Mouse (Mus musculus): ENCODE data around the gene Lmtk2.
A peak's percentile ranks its signal among the peaks of the same experiment; 100 is the strongest.

Lmtk2 gene

GRCm38 (mm10) chr5:144178216-144178615, 78.0 kb downstream of the Lmtk2 start:
- no peak for DNase-seq (ENCODE audit: low spot score)

GRCm38 (mm10) chr5:144181249-144181648, 81.0 kb downstream of the Lmtk2 start:
- no peak for DNase-seq (ENCODE audit: low spot score)

- no peak for DNase-seq (ENCODE audit: low spot score)
Measured at GRCm38 (mm10) chr5:144182542-144183247, 82.5 kb downstream of the Lmtk2 start.

- DNase-seq (ENCODE audit: low spot score), result no peak
Measured at GRCm38 (mm10) chr5:144183248-144183559, 83.0 kb downstream of the Lmtk2 start.

- no peak for DNase-seq (ENCODE audit: low spot score)
Measured at GRCm38 (mm10) chr5:144183647-144184335, 83.6 kb downstream of the Lmtk2 start.

GRCm38 (mm10) chr5:144184350-144185045, 84.3 kb downstream of the Lmtk2 start:
- no peak for DNase-seq (ENCODE audit: low spot score)

GRCm38 (mm10) chr5:144188422-144188821, 88.2 kb downstream of the Lmtk2 start:
- no peak for DNase-seq (ENCODE audit: low spot score)

- DNase-seq (ENCODE audit: low spot score), result no peak
Measured at GRCm38 (mm10) chr5:144189327-144189726, 89.1 kb downstream of the Lmtk2 start.

GRCm38 (mm10) chr5:144189950-144190583, 89.8 kb downstream of the Lmtk2 start, which contains the start of gene Bhlha15:
Gene Bhlha15, plus strand, starts transcription at chr5:144190286.
- DNase-seq (ENCODE audit: low spot score), result peak; percentile 53

- DNase-seq (ENCODE audit: low spot score), result no peak
Measured at GRCm38 (mm10) chr5:144191026-144191425, 90.8 kb downstream of the Lmtk2 start.

GRCm38 (mm10) chr5:144192673-144193072, 92.4 kb downstream of the Lmtk2 start:
- no peak for DNase-seq (ENCODE audit: low spot score)

- no peak for DNase-seq (ENCODE audit: low spot score)
Measured at GRCm38 (mm10) chr5:144194416-144194815, 94.2 kb downstream of the Lmtk2 start.

GRCm38 (mm10) chr5:144195567-144195966, 95.3 kb downstream of the Lmtk2 start:
- no peak for DNase-seq (ENCODE audit: low spot score)

GRCm38 (mm10) chr5:144200616-144201015, 100.4 kb downstream of the Lmtk2 start:
- no peak for DNase-seq (ENCODE audit: low spot score)

- no peak for DNase-seq (ENCODE audit: low spot score)
Measured at GRCm38 (mm10) chr5:144202430-144202829, 102.2 kb downstream of the Lmtk2 start.

GRCm38 (mm10) chr5:144203398-144203959, 103.2 kb downstream of the Lmtk2 start:
- no peak for DNase-seq (ENCODE audit: low spot score)

GRCm38 (mm10) chr5:144204303-144204702, 104.1 kb downstream of the Lmtk2 start:
- DNase-seq (ENCODE audit: low spot score), result no peak

GRCm38 (mm10) chr5:144204911-144205310, 104.7 kb downstream of the Lmtk2 start:
- DNase-seq (ENCODE audit: low spot score), result no peak

- DNase-seq (ENCODE audit: low spot score), result no peak
Measured at GRCm38 (mm10) chr5:144206069-144206468, 105.8 kb downstream of the Lmtk2 start.

- peak; percentile 21 for DNase-seq (ENCODE audit: low spot score)
Measured at GRCm38 (mm10) chr5:144207478-144207877, 107.2 kb downstream of the Lmtk2 start.

- peak; percentile 34 for DNase-seq (ENCODE audit: low spot score)
Measured at GRCm38 (mm10) chr5:144214453-144214852, 114.2 kb downstream of the Lmtk2 start.

- DNase-seq (ENCODE audit: low spot score), result no peak
Measured at GRCm38 (mm10) chr5:144215992-144216391, 115.8 kb downstream of the Lmtk2 start.
